Mouse (Mus musculus) thymus, postnatal 25 days (tissue): ENCODE results near the gene Gm17631.
"Not testable (repeated sequence)": the region's sequence is repeated elsewhere in the genome, so short reads cannot be mapped to it uniquely, and the experiment has no call there.

Source experiments
- DNase-seq: peaks from one replicate; pipeline ENCODE4 v3.0.0; 2022

Gm17631 gene

DNA sequence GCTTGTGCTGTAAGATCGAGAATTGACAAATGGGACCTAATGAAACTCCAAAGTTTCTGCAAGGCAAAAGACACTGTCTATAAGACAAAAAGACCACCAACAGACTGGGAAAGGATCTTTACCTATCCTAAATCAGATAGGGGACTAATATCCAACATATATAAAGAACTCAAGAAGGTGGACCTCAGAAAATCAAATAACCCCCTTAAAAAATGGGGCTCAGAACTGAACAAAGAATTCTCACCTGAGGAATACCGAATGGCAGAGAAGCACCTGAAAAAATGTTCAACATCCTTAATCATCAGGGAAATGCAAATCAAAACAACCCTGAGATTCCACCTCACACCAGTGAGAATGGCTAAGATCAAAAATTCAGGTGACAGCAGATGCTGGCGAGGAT is at the start of gene Gm17631:
TSS of gene Gm17631 (plus strand) at position 301 of the 400 bp plus-strand sequence.
- DNase-seq, result not testable (repeated sequence)

DNA sequence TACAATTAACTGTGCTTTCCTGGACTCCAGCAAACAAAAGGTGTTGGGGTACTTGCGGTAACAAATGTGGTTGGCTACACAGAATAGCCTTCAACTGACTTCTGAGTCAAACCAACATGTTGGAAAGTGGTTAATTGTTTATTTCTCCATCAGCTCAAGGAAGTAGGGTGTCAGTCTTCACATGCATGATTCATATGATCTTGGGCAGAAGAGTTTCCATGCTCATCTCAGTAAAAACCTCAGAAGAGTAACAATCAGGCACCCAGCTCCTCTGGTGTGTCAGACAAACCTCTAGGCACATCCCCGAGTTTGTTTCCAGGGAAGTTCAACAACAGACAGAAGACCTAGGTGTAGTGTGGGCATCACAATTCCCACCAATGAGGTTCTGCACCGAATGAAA is 44.7 kb upstream of the Gm17631 start:
- no peak for DNase-seq

DNA sequence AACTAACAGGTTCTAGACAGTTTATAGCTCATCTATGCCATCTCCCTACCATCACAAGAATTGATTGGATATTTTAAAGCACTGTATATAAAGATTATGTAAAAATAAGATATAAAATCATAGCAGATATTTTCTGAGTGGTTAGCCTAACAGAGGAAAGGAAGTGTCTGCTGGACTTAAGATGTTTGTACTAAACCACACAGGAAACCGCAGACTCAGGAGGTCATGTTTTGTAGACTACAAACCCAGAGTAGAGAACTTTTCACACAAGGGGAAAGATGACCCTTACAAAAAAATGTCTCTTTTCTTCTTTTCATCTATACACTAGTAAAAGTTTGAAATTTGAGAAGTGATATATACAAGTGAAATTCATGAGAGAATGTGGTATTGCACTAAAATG is 38.4 kb upstream of the Gm17631 start:
- no peak for DNase-seq

DNA sequence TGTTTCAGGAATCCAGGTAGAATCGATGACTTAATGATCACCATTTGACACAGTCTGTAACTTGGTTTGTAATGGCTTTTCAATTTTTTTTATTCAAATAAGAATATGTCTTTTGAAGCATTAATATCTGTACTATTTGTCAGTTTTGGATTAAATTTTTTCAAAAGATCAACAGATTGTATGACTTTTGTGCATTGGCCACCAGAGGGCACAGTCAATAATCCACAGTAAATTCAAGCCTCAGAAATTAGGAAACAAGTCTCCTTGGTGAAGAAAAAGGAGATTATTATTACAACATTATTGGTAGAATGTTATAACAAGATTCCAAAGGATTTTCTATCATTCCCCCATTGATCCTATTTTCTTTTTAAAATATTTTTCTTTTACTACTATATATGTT is 36.9 kb upstream of the Gm17631 start:
- no peak for DNase-seq

DNA sequence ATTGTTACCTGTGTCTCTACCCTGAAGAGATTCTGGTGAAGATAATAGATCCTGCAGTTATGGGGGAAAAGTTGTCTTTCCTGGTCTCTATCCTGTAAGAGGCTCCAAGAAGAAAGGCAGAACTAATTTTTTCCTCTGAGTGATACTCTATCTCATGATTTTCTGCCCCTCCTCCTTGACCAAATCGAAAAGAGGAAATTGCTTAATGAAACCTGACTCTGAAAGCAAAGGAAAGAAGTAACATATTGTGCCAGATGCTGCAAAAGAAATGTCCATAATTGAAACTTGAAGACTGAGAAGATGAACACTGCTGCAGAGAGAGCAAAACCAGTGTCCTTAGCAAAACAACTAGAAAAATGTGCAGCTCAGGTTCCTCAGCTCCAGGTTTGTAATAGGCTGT is 14.1 kb downstream of the Gm17631 start, which contains the start of gene Klra17:
TSS of gene Klra17 (minus strand) at position 124 of the 400 bp plus-strand sequence.
- no peak for DNase-seq

DNA sequence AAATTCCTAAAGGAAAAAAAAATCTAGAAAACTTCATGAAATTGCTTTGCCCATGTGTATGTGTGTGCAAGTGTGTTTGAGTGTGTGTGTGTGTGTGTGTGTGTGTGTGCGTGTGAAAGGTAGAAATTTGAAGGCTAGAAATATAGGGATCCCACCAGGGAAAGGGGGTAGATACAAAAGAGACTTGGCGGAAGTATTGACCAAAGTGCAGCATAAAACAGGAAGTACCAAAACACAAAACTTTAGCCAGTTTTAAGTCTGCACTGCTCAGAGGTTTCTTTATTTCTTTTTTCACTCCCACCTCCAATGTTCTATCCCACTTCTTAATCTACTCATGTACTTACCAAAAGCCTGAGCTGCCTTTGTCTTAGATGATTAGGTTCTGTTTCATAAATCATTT is 20.1 kb downstream of the Gm17631 start:
- no peak for DNase-seq
